Comparison of ENCODE assay signal across 9 mouse cellular contexts in the genomic region with DNA sequence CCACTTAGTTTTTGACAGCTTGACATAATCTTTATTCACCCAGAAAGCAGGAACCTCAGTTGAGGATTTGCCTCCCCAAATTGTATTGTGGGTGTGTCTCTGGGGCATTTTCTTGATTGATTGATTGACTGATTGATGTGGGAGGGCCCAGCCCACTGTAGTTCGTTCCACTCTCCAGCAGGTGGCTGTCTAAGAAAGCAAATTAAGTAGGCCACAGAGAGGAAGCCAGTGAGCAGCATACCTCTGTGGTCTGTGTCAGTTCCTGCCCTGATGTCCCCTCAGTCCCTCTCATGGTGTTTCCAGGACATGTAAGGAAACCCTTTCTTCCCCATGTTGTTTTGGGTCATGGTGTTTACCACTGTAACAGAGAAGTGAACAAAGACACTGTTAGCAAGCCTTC. TPM values are rescaled to one million over a fixed set of nuclear protein-coding genes. Genes with fewer than 3 reads are reported as not detected.
DNase-seq lines count a peak whose midpoint lies in the region; ATAC-seq and TF ChIP-seq lines count a peak whose summit lies in the region.
"Had no signal": no experiment of that assay in that cellular context is flagged by ENCODE, and none has a peak within 500 bp of the region (broad histone marks: within the 10 kb centered on the region; RNA-seq: fewer than 3 reads in every experiment).

No protein-coding gene starts in this region.

- no peak overlapping the region for H3K4me3 ChIP-seq in heart, adult 2 months
- H3K4me3 ChIP-seq in G1E (ENCODE audit: low read depth, low read length): no peak overlapping the region
- no peak overlapping the region for H3K4me3 ChIP-seq in hindbrain, embryonic 13.5 days
- H3K4me3 ChIP-seq in megakaryocyte, embryonic 14.5 days (replicated peaks): peak overlapping the region; percentile 33
- no peak overlapping the region for H3K4me3 ChIP-seq in stomach, postnatal 0 days (ENCODE audit: low read depth, low read length)
- H3K4me3 ChIP-seq: embryonic facial prominence, embryonic 12.5 days had no signal

- H3K9ac ChIP-seq in heart, adult 2 months (ENCODE audit: low read depth, low read length): no peak overlapping the region
- H3K9ac ChIP-seq in hindbrain, embryonic 13.5 days: no peak overlapping the region
- no peak overlapping the region for H3K9ac ChIP-seq in stomach, postnatal 0 days (ENCODE audit: low read length)
- H3K9ac ChIP-seq: embryonic facial prominence, embryonic 12.5 days had no signal

- ATAC-seq in G1E (ENCODE audit: extremely low read depth, insufficient number of reproducible peaks, low FRiP score, poor library complexity, severe bottlenecking): peak; percentile 80
- ATAC-seq in hindbrain, embryonic 13.5 days (ENCODE audit: low FRiP score): peak; percentile 57; the same call in 1 of the 2 replicates
- peak; percentile 66; the same call in 1 of the 2 replicates for ATAC-seq in stomach, postnatal 0 days (ENCODE audit: low FRiP score, low TSS enrichment)

- H3K27me3 ChIP-seq in heart, adult 2 months (ENCODE audit: control insufficient read depth, insufficient read depth, low read length): no peaks in the 10 kb centered on the region
- no peaks in the 10 kb centered on the region for H3K27me3 ChIP-seq in G1E (ENCODE audit: insufficient read depth, low read length)
- H3K27me3 ChIP-seq in hindbrain, embryonic 13.5 days: no peaks in the 10 kb centered on the region
- no peaks in the 10 kb centered on the region for H3K27me3 ChIP-seq in megakaryocyte, embryonic 14.5 days (replicated peaks)
- no peaks in the 10 kb centered on the region for H3K27me3 ChIP-seq in stomach, postnatal 0 days (ENCODE audit: control insufficient read depth, insufficient read depth, low read length)
- H3K27me3 ChIP-seq: embryonic facial prominence, embryonic 12.5 days had no signal

- H3K79me2 ChIP-seq in heart, adult 2 months (replicated peaks; ENCODE audit: control insufficient read depth, insufficient read depth, low read length): no peaks in the 10 kb centered on the region

- peak; percentile 84 for TF ChIP-seq CTCF in heart, adult 2 months (IDR thresholded peaks at IDR 0.05)
- peak; percentile 71 for TF ChIP-seq CTCF in G1E (IDR thresholded peaks at IDR 0.05; ENCODE audit: low read depth, low read length)
- peak; percentile 81 for TF ChIP-seq CTCF in stomach, postnatal 0 days (IDR thresholded peaks at IDR 0.05; ENCODE audit: low read depth)

- H3K9me3 ChIP-seq in G1E (replicated peaks): no peaks in the 10 kb centered on the region
- no peaks in the 10 kb centered on the region for H3K9me3 ChIP-seq in hindbrain, embryonic 13.5 days
- H3K9me3 ChIP-seq in megakaryocyte, embryonic 14.5 days: peaks cover 19% of the 10 kb centered on the region; the same call in 1 of the 2 replicates
- no peaks in the 10 kb centered on the region for H3K9me3 ChIP-seq in stomach, postnatal 0 days (ENCODE audit: control insufficient read depth, low read length)
- H3K9me3 ChIP-seq: embryonic facial prominence, embryonic 12.5 days had no signal

- no peak overlapping the region for H3K27ac ChIP-seq in heart, adult 2 months
- no peak overlapping the region for H3K27ac ChIP-seq in hindbrain, embryonic 13.5 days
- H3K27ac ChIP-seq in stomach, postnatal 0 days (replicated peaks): no peak overlapping the region
- H3K27ac ChIP-seq: embryonic facial prominence, embryonic 12.5 days had no signal

- no peaks in the 10 kb centered on the region for H3K36me3 ChIP-seq in heart, adult 2 months (ENCODE audit: control insufficient read depth, insufficient read depth, low read length)
- H3K36me3 ChIP-seq in G1E (replicated peaks): peaks cover 59% of the 10 kb centered on the region
- H3K36me3 ChIP-seq in hindbrain, embryonic 13.5 days: no peaks in the 10 kb centered on the region
- peaks cover 75% of the 10 kb centered on the region for H3K36me3 ChIP-seq in megakaryocyte, embryonic 14.5 days (replicated peaks; ENCODE audit: low read length)
- H3K36me3 ChIP-seq in stomach, postnatal 0 days (ENCODE audit: control insufficient read depth, insufficient read depth, low read length): no peaks in the 10 kb centered on the region

- 19% methylated on average over 1 of the region's 1 CpGs for WGBS in heart, adult 2 months
- WGBS in hindbrain, embryonic 13.5 days: 12% methylated on average over 1 of the region's 1 CpGs
- 18% methylated on average over 1 of the region's 1 CpGs for WGBS in stomach, postnatal 0 days

- peak; percentile 7 to 28 for DNase-seq in heart, adult 2 months
- DNase-seq in heart, postnatal 25 days (ENCODE audit: low spot score): no peak
- peak; percentile 34 for DNase-seq in G1E (ENCODE audit: low spot score)
- peak; percentile 64 for DNase-seq in embryo, embryonic 10.5 days (ENCODE audit: low spot score)
- DNase-seq in layer of hippocampus, postnatal 10 days (ENCODE audit: low spot score in 2 of 2): peak; percentile 49 to 54
- peak; percentile 51 for DNase-seq in stomach, postnatal 0 days (ENCODE audit: low spot score)

- 0 out of 2 replicates have a peak, but pooled peaks have one; percentile 65 for TF ChIP-seq EP300 in heart, adult 2 months (IDR thresholded peaks at IDR 0.05; ENCODE audit: insufficient read depth, low read depth, low read length)
- TF ChIP-seq EP300 in stomach, postnatal 0 days (optimal IDR thresholded peaks at IDR 0.05): no peak

- no peak overlapping the region for H3K4me2 ChIP-seq in hindbrain, embryonic 13.5 days
- no peak overlapping the region for H3K4me2 ChIP-seq in stomach, postnatal 0 days (replicated peaks; ENCODE audit: low read depth)
- H3K4me2 ChIP-seq: embryonic facial prominence, embryonic 12.5 days had no signal

- no peak for TF ChIP-seq POLR2A in heart, adult 2 months (IDR thresholded peaks at IDR 0.05; ENCODE audit: insufficient read depth, low read depth, low read length)

- intact Hi-C loops in heart, adult 2 months (cut with DNase I): no loop called here
- intact Hi-C loops in heart, postnatal 25 days (cut with DNase I): loop anchor here (2.0 to 5.0 kb wide), 2 partner anchors 492 to 820 kb away; no protein-coding TSS in a partner anchor

- H3K4me1 ChIP-seq in heart, adult 2 months (ENCODE audit: control insufficient read depth, insufficient read depth, low read length): no peaks in the 10 kb centered on the region
- no peaks in the 10 kb centered on the region for H3K4me1 ChIP-seq in G1E (ENCODE audit: insufficient read depth, low read depth, low read length)
- H3K4me1 ChIP-seq in hindbrain, embryonic 13.5 days (replicated peaks): no peaks in the 10 kb centered on the region
- H3K4me1 ChIP-seq in megakaryocyte, embryonic 14.5 days: peaks cover 4% of the 10 kb centered on the region; the same call in 1 of the 2 replicates
- H3K4me1 ChIP-seq in stomach, postnatal 0 days (replicated peaks; ENCODE audit: control insufficient read depth, insufficient read depth): no peaks in the 10 kb centered on the region
- H3K4me1 ChIP-seq: embryonic facial prominence, embryonic 12.5 days had no signal

RNA-seq across cellular contexts. Expression of a gene that starts 59.2 kb away (rescaled TPM):
- total RNA-seq in heart, adult 2 months (2021): 10 to 100 TPM; 38.1 to 40.1 TPM
- 11.5 and 20.8 TPM in 2 replicates for polyA plus RNA-seq in heart, adult 2 months (2012; rRNA removed)
- 10 to 100 TPM; 29.1 to 41.2 TPM for total RNA-seq in heart, postnatal 25 days (2021)
- total RNA-seq in G1E (2014; fragmentation: Nextera tagmentation) (114 and 124 TPM in 2 replicates), G1E (2017) (17.4 and 22.6 TPM in 2 replicates)
- 8.2 and 8.9 TPM in 2 replicates for polyA plus RNA-seq in G1E (2012)
- polyA plus RNA-seq in hindbrain, embryonic 13.5 days (2015; fragmentation: Nextera tagmentation; extraction: Ambion mirVana): 18.6 and 19.0 TPM in 2 replicates
- 10 to 100 TPM; 77.6 to 81.2 TPM for total RNA-seq in layer of hippocampus, postnatal 10 days (2021)
- polyA plus RNA-seq in megakaryocyte, embryonic 14.5 days (2012; ENCODE audit: insufficient read depth, low replicate concordance): 2.8 and 7.2 TPM in 2 replicates
- polyA plus RNA-seq in stomach, postnatal 0 days (2015; fragmentation: Nextera tagmentation; extraction: Ambion mirVana): 13.0 and 14.3 TPM in 2 replicates
